Mouse (Mus musculus) ES-Bruce4 (cell line): ENCODE results near the gene Cnga1. TPM values are rescaled to one million over a fixed set of nuclear protein-coding genes. Genes with fewer than 3 reads are reported as not detected.

Experiments
- H3K27ac ChIP-seq: 2 replicates; pipeline ENCODE4 v1.5.1; 2012; ENCODE audit warnings: low read length, inconsistent platforms; ENCODE audit not compliant: insufficient read depth
- H3K27me3 ChIP-seq: 2 replicates; pipeline ENCODE4 v1.6.1; 2012; ENCODE audit warnings: mild to moderate bottlenecking, low read length, inconsistent platforms; ENCODE audit not compliant: control insufficient read depth, poor library complexity, insufficient read depth, severe bottlenecking
- H3K36me3 ChIP-seq: 2 replicates; pipeline ENCODE4 v1.6.1; 2012; ENCODE audit warnings: inconsistent platforms, mild to moderate bottlenecking, low read length, moderate library complexity; ENCODE audit not compliant: control insufficient read depth, poor library complexity, insufficient read depth, severe bottlenecking
- H3K4me1 ChIP-seq: one replicate; pipeline ENCODE4 v1.8.1; 2011; ENCODE audit warnings: low read length; ENCODE audit not compliant: control insufficient read depth, insufficient read depth
- H3K4me3 ChIP-seq: 2 replicates; pipeline ENCODE4 v1.5.1; 2011; ENCODE audit warnings: low read depth, mild to moderate bottlenecking, low read length
- H3K9ac ChIP-seq: 2 replicates; pipeline ENCODE4 v1.6.1; 2012; ENCODE audit warnings: low read depth, mild to moderate bottlenecking, inconsistent platforms; ENCODE audit not compliant: poor library complexity, severe bottlenecking
- H3K9me3 ChIP-seq: replicated peaks from 2 replicates; pipeline ENCODE4 v1.6.1; 2012; ENCODE audit warnings: mild to moderate bottlenecking, low read length, inconsistent platforms; ENCODE audit not compliant: control insufficient read depth, poor library complexity, insufficient read depth, severe bottlenecking
- CTCF ChIP-seq: IDR thresholded peaks from one replicate; pipeline ENCODE4 v1.8.1; 2011; ENCODE audit warnings: low read depth, low read length
- EP300 ChIP-seq: IDR thresholded peaks from 2 replicates; pipeline ENCODE4 v1.6.1; 2011; ENCODE audit warnings: low read depth, low read length; ENCODE audit not compliant: insufficient read depth
- POLR2A ChIP-seq: IDR thresholded peaks from one replicate; pipeline ENCODE4 v1.8.1; 2011; ENCODE audit warnings: low read length; ENCODE audit not compliant: insufficient read depth
- polyA plus RNA-seq: library from polyadenylated mRNA; stranded (reverse); fragments of >200 nt; gene quantifications from 2 replicates; pipeline ENCODE4 v1.2.4, GENCODE M21; 2011; ENCODE audit warnings: low read depth; ENCODE audit not compliant: missing spikeins, insufficient read depth, insufficient read length

The Cnga1 gene
- polyA plus RNA-seq, 1 experiment = 0.30 TPM

GRCm38 (mm10) chr5:72634791-72635271, 9.2 kb downstream of the Cnga1 start:
- Histone ChIP-seq H3K9ac (no peak overlapping the region), H3K27me3 (no peaks in the 10 kb centered on the region), H3K4me1 (no peaks in the 10 kb centered on the region), H3K27ac (no peak overlapping the region), H3K9me3 (no peaks in the 10 kb centered on the region), H3K36me3 (no peaks in the 10 kb centered on the region), H3K4me3 (no peak overlapping the region)
- TF ChIP-seq EP300 = no peak
- no peak for TF ChIP-seq CTCF
- no peak for TF ChIP-seq POLR2A

- Histone ChIP-seq H3K9ac (no peak overlapping the region), H3K27me3 (no peaks in the 10 kb centered on the region), H3K9me3 (no peaks in the 10 kb centered on the region), H3K36me3 (no peaks in the 10 kb centered on the region), H3K4me1 (no peaks in the 10 kb centered on the region), H3K4me3 (no peak overlapping the region), H3K27ac (no peak overlapping the region)
- TF ChIP-seq EP300 = no peak
- TF ChIP-seq CTCF = no peak
- no peak for TF ChIP-seq POLR2A
Observed at GRCm38 (mm10) chr5:72630026-72630425, 14.0 kb downstream of the Cnga1 start.

- no peaks in the 10 kb centered on the region for H3K4me1 ChIP-seq
- TF ChIP-seq POLR2A (no peak), CTCF (no peak), EP300 (no peak)
- H3K27me3 ChIP-seq = no peaks in the 10 kb centered on the region
- H3K36me3 ChIP-seq = no peaks in the 10 kb centered on the region
- H3K9me3 ChIP-seq = no peaks in the 10 kb centered on the region; the same call in 1 of the 2 replicates
- H3K4me3 ChIP-seq = no peak overlapping the region
- no peak overlapping the region for H3K27ac ChIP-seq
- no peak overlapping the region for H3K9ac ChIP-seq
Observed at GRCm38 (mm10) chr5:72621022-72621421, 23.1 kb downstream of the Cnga1 start.

- TF ChIP-seq POLR2A (no peak), EP300 (no peak), CTCF (no peak)
Observed at GRCm38 (mm10) chr5:72617413-72617812, 26.7 kb downstream of the Cnga1 start.

GRCm38 (mm10) chr5:72603138-72603537, 40.9 kb downstream of the Cnga1 start:
- Histone ChIP-seq H3K4me3 (no peak overlapping the region), H3K36me3 (no peaks in the 10 kb centered on the region), H3K4me1 (no peaks in the 10 kb centered on the region), H3K9me3 (no peaks in the 10 kb centered on the region; the same call in 1 of the 2 replicates), H3K9ac (no peak overlapping the region), H3K27me3 (no peaks in the 10 kb centered on the region; the same call in 1 of the 2 replicates), H3K27ac (no peak overlapping the region)
- TF ChIP-seq CTCF (no peak), EP300 (no peak), POLR2A (no peak)

More at GRCm38 (mm10) chr5:72617413-72617812, 26.7 kb downstream of the Cnga1 start:
- H3K36me3 ChIP-seq = no peaks in the 10 kb centered on the region
- H3K27ac ChIP-seq = no peak overlapping the region
- H3K4me1 ChIP-seq = no peaks in the 10 kb centered on the region
- no peaks in the 10 kb centered on the region for H3K27me3 ChIP-seq
- no peaks in the 10 kb centered on the region; the same call in 1 of the 2 replicates for H3K9me3 ChIP-seq
- no peak overlapping the region for H3K9ac ChIP-seq
- H3K4me3 ChIP-seq = no peak overlapping the region

- H3K9ac ChIP-seq = no peak overlapping the region
- no peaks in the 10 kb centered on the region for H3K4me1 ChIP-seq
- no peaks in the 10 kb centered on the region for H3K36me3 ChIP-seq
- no peak overlapping the region for H3K4me3 ChIP-seq
- no peak for TF ChIP-seq POLR2A
- peak; percentile 60 for TF ChIP-seq CTCF
- no peaks in the 10 kb centered on the region for H3K27me3 ChIP-seq
- H3K9me3 ChIP-seq = no peaks in the 10 kb centered on the region; the same call in 1 of the 2 replicates
- H3K27ac ChIP-seq = no peak overlapping the region
Observed at GRCm38 (mm10) chr5:72601006-72601405, 43.1 kb downstream of the Cnga1 start.
